29 mouse cellular contexts compared by ENCODE assay signal in genomic region chr10:40467174-40467911, GRCm38 (mm10).
DNase-seq lines count a peak whose midpoint lies in the region; ATAC-seq and TF ChIP-seq lines count a peak whose summit lies in the region.
"Had no signal": no experiment of that assay in that cellular context is flagged by ENCODE, and none has a peak within 500 bp of the region (broad histone marks: within the 10 kb centered on the region; RNA-seq: fewer than 3 reads in every experiment).

No protein-coding gene starts in this region.

- H3K27ac ChIP-seq in liver, postnatal 0 days (ENCODE audit: low read depth), result no peak overlapping the region
- H3K27ac ChIP-seq in stomach, postnatal 0 days (replicated peaks), result 0 out of 2 replicates have a peak overlapping the region, but pooled peaks have one; percentile 2
- H3K27ac ChIP-seq: embryonic facial prominence, embryonic 10.5 days; embryonic facial prominence, embryonic 15.5 days; forebrain, embryonic 13.5 days; hindbrain, embryonic 14.5 days; limb, embryonic 13.5 days; liver, embryonic 12.5 days; midbrain, embryonic 10.5 days; midbrain, embryonic 15.5 days; neural tube, embryonic 15.5 days; stomach, embryonic 15.5 days had no signal

- H3K4me1 ChIP-seq in liver, postnatal 0 days (ENCODE audit: insufficient read depth), result peaks cover 2% of the 10 kb centered on the region
- peaks cover 64% of the 10 kb centered on the region for H3K4me1 ChIP-seq in megakaryocyte, embryonic 14.5 days
- H3K4me1 ChIP-seq in stomach, postnatal 0 days (replicated peaks; ENCODE audit: control insufficient read depth, insufficient read depth), result no peaks in the 10 kb centered on the region
- H3K4me1 ChIP-seq: embryonic facial prominence, embryonic 10.5 days; embryonic facial prominence, embryonic 15.5 days; forebrain, embryonic 13.5 days; limb, embryonic 13.5 days; liver, embryonic 12.5 days; midbrain, embryonic 15.5 days; stomach, embryonic 15.5 days had no signal

- no peak for TF ChIP-seq CTCF in liver, postnatal 0 days (IDR thresholded peaks at IDR 0.05; ENCODE audit: low read depth)
- no peak for TF ChIP-seq CTCF in stomach, postnatal 0 days (IDR thresholded peaks at IDR 0.05; ENCODE audit: low read depth)

- no peaks in the 10 kb centered on the region for H3K27me3 ChIP-seq in liver, postnatal 0 days (ENCODE audit: insufficient read depth, low read length)
- no peaks in the 10 kb centered on the region for H3K27me3 ChIP-seq in megakaryocyte, embryonic 14.5 days (replicated peaks)
- H3K27me3 ChIP-seq in stomach, postnatal 0 days (ENCODE audit: control insufficient read depth, insufficient read depth, low read length), result no peaks in the 10 kb centered on the region
- H3K27me3 ChIP-seq: embryonic facial prominence, embryonic 15.5 days; forebrain, embryonic 13.5 days; heart, embryonic 12.5 days; limb, embryonic 13.5 days; liver, embryonic 12.5 days; midbrain, embryonic 15.5 days; neural tube, embryonic 15.5 days; stomach, embryonic 15.5 days had no signal

- 63% methylated on average over 8 of the region's 8 CpGs for WGBS in liver, postnatal 0 days (ENCODE audit: insufficient replicate concordance)
- 61% methylated on average over 8 of the region's 8 CpGs for WGBS in stomach, postnatal 0 days

- intact Hi-C loops in heart, postnatal 10 days (cut with DNase I), result no loop called here

- H3K4me3 ChIP-seq in liver, postnatal 0 days (ENCODE audit: low read depth, low read length), result no peak overlapping the region
- H3K4me3 ChIP-seq in megakaryocyte, embryonic 14.5 days (replicated peaks), result peak overlapping the region; percentile 2
- H3K4me3 ChIP-seq in stomach, postnatal 0 days (ENCODE audit: low read depth, low read length), result no peak overlapping the region
- H3K4me3 ChIP-seq: embryonic facial prominence, embryonic 10.5 days; embryonic facial prominence, embryonic 15.5 days; forebrain, embryonic 13.5 days; heart, embryonic 12.5 days; limb, embryonic 13.5 days; liver, embryonic 12.5 days; midbrain, embryonic 10.5 days; midbrain, embryonic 15.5 days; neural tube, embryonic 15.5 days; stomach, embryonic 15.5 days had no signal

- H3K9me3 ChIP-seq in liver, postnatal 0 days (ENCODE audit: low read length), result no peaks in the 10 kb centered on the region
- peaks cover 5% of the 10 kb centered on the region for H3K9me3 ChIP-seq in megakaryocyte, embryonic 14.5 days
- H3K9me3 ChIP-seq in stomach, postnatal 0 days (ENCODE audit: control insufficient read depth, low read length), result no peaks in the 10 kb centered on the region
- H3K9me3 ChIP-seq: embryonic facial prominence, embryonic 10.5 days; embryonic facial prominence, embryonic 15.5 days; forebrain, embryonic 13.5 days; G1E; heart, embryonic 12.5 days; limb, embryonic 13.5 days; liver, embryonic 12.5 days; midbrain, embryonic 10.5 days; midbrain, embryonic 15.5 days; neural tube, embryonic 15.5 days; stomach, embryonic 15.5 days had no signal

- no peak overlapping the region for H3K4me2 ChIP-seq in liver, postnatal 0 days (ENCODE audit: low read depth, low read length)
- H3K4me2 ChIP-seq in stomach, postnatal 0 days (replicated peaks; ENCODE audit: low read depth), result no peak overlapping the region
- H3K4me2 ChIP-seq: embryonic facial prominence, embryonic 15.5 days; forebrain, embryonic 13.5 days; heart, embryonic 12.5 days; hindbrain, embryonic 14.5 days; limb, embryonic 13.5 days; liver, embryonic 12.5 days; midbrain, embryonic 15.5 days; neural tube, embryonic 15.5 days; stomach, embryonic 15.5 days had no signal

- peak; percentile 70 for DNase-seq in heart, adult 11 months
- no peak for DNase-seq in heart, postnatal 10 days
- peak; percentile 3 for DNase-seq in liver, postnatal 0 days
- no peak for DNase-seq in liver
- no peak for DNase-seq in stomach, postnatal 0 days (ENCODE audit: low spot score)
- no peak for DNase-seq in left cerebral cortex, adult 9 months (ENCODE audit: low spot score in 2 of 2)
- DNase-seq: adrenal gland, adult 8-10 months; cerebellum, adult 2 months; cerebellum, postnatal 14 days; kidney, adult 18-20 months; kidney, postnatal 36 days; retina, postnatal 1 day; right cerebral cortex, postnatal 14 days; thymus, adult 18-20 months; thymus, postnatal 25 days had no signal

- peaks cover 9% of the 10 kb centered on the region for H3K36me3 ChIP-seq in liver, postnatal 0 days (replicated peaks; ENCODE audit: insufficient read depth, low read length)
- H3K36me3 ChIP-seq in megakaryocyte, embryonic 14.5 days (replicated peaks; ENCODE audit: low read length), result peaks cover 57% of the 10 kb centered on the region
- no peaks in the 10 kb centered on the region for H3K36me3 ChIP-seq in stomach, postnatal 0 days (ENCODE audit: control insufficient read depth, insufficient read depth, low read length)
- H3K36me3 ChIP-seq: liver, embryonic 12.5 days; midbrain, embryonic 15.5 days; stomach, embryonic 15.5 days had no signal

- ATAC-seq in liver, postnatal 0 days, result no peak
- ATAC-seq in megakaryocyte, adult 5-6 weeks (ENCODE audit: poor library complexity, severe bottlenecking), result no peak
- ATAC-seq in stomach, postnatal 0 days (ENCODE audit: low FRiP score, low TSS enrichment), result no peak
- ATAC-seq: forebrain, embryonic 13.5 days; liver, embryonic 12.5 days; midbrain, embryonic 15.5 days had no signal

- no peak overlapping the region for H3K9ac ChIP-seq in liver, postnatal 0 days (replicated peaks)
- H3K9ac ChIP-seq in stomach, postnatal 0 days (ENCODE audit: low read length), result no peak overlapping the region
- H3K9ac ChIP-seq: embryonic facial prominence, embryonic 15.5 days; forebrain, embryonic 13.5 days; heart, embryonic 12.5 days; hindbrain, embryonic 14.5 days; limb, embryonic 13.5 days; liver, embryonic 12.5 days; midbrain, embryonic 15.5 days; neural tube, embryonic 15.5 days; stomach, embryonic 15.5 days had no signal

- no peak for TF ChIP-seq EP300 in liver, postnatal 0 days (IDR thresholded peaks at IDR 0.05; ENCODE audit: low read depth)
- TF ChIP-seq EP300 in stomach, postnatal 0 days (optimal IDR thresholded peaks at IDR 0.05), result no peak

Comparison
In these comparisons a context has a peak if more than half of its experiments do, and no peak if none do; other contexts are left out.
1. DNase-seq: peak in heart, adult 11 months (single experiment) and liver, postnatal 0 days (single experiment); none in heart, postnatal 10 days (0 of 2), liver (single experiment), stomach, postnatal 0 days (single experiment) and left cerebral cortex, adult 9 months (0 of 2).